Mouse (Mus musculus) gastrocnemius, postnatal 14 days (tissue): ENCODE results near the gene Sart3. TPM values are rescaled to one million over a fixed set of nuclear protein-coding genes. Genes with fewer than 3 reads are reported as not detected.

Experiments used
- DNase-seq: peaks from one replicate; pipeline ENCODE4 v3.0.0; 2021; ENCODE audit warnings: mixed read lengths
- intact Hi-C: fragments of 180-260 bp; cut with DNase I; formaldehyde crosslinking; loops from one replicate; pipeline ENCODE4 v1.15.1; 2025; ENCODE audit warnings: low total_unique reads
- total RNA-seq, 2 experiments: library from RNA; stranded (reverse); gene quantifications; 2 replicates each; pipeline ENCODE4 v1.2.3; 2021

The Sart3 gene
- total RNA-seq, 2 experiments from 2014 or later = 6.5 to 6.9 TPM

DNA sequence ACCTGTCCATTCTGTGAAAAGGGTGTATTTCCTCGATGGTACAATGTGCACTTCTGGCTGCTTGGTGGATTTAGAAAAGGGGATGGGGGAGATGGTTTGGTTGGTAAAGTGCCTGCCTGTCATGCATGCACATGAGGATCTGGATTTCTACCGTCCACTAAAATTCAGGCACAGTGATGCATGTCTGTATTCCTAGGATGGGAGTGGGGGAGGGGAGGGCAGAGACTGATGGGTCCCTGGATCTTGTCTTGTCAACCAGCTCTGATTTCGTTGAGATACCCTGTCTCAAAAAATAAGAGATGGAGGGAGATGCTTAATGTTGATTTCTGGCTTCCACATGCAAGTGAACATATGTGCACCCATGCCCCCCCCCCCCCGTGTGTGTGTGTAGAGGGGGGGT, 78.3 kb downstream of the Sart3 start:
- DNase-seq = no peak
- intact Hi-C loops = no loop called here

GRCm38 (mm10) chr5:113693196-113693755, 79.0 kb downstream of the Sart3 start:
- no peak for DNase-seq
- intact Hi-C loops = no loop called here

Other genes with a start within 250 kb of the Sart3 start
- 10 to 100 TPM; 14.6 to 14.8 TPM for gene Cmklr1, start 122.1 kb downstream of the Sart3 start, total RNA-seq
- gene 1700069L16Rik, start 47.7 kb downstream of the Sart3 start, total RNA-seq = not detected
- gene Ficd, start 36.7 kb downstream of the Sart3 start, total RNA-seq = 1 to 10 TPM; 4.9 TPM
- 100 to 1,000 TPM in 1 of 2 experiments, 10 to 100 TPM in 1; 92.5 to 102 TPM for gene Iscu, start 238 bp upstream of the Sart3 start, total RNA-seq
- gene Tmem119, start 28.0 kb upstream of the Sart3 start, total RNA-seq = 10 to 100 TPM in 1 of 2 experiments, 1 to 10 TPM in 1; 5.8 to 11.2 TPM
- 1 to 10 TPM; 1.1 TPM for gene Selplg, start 60.1 kb upstream of the Sart3 start, total RNA-seq
- gene Coro1c, start 136.2 kb upstream of the Sart3 start, total RNA-seq = 10 to 100 TPM; 24.0 to 28.7 TPM
- 1 to 10 TPM; 5.6 to 8.9 TPM for gene Ssh1, start 221.4 kb upstream of the Sart3 start, total RNA-seq
- gene Dao, start 231.2 kb upstream of the Sart3 start, total RNA-seq = not detected